Mouse (Mus musculus): ENCODE results near the gene Rps11. TPM values are rescaled to one million over a fixed set of nuclear protein-coding genes. Genes with fewer than 3 reads are reported as not detected.
A peak's percentile ranks its signal among the peaks of the same experiment; 100 is the strongest.

Rps11 gene
- polyA plus RNA-seq, 1 experiment, result 325 TPM

DNA sequence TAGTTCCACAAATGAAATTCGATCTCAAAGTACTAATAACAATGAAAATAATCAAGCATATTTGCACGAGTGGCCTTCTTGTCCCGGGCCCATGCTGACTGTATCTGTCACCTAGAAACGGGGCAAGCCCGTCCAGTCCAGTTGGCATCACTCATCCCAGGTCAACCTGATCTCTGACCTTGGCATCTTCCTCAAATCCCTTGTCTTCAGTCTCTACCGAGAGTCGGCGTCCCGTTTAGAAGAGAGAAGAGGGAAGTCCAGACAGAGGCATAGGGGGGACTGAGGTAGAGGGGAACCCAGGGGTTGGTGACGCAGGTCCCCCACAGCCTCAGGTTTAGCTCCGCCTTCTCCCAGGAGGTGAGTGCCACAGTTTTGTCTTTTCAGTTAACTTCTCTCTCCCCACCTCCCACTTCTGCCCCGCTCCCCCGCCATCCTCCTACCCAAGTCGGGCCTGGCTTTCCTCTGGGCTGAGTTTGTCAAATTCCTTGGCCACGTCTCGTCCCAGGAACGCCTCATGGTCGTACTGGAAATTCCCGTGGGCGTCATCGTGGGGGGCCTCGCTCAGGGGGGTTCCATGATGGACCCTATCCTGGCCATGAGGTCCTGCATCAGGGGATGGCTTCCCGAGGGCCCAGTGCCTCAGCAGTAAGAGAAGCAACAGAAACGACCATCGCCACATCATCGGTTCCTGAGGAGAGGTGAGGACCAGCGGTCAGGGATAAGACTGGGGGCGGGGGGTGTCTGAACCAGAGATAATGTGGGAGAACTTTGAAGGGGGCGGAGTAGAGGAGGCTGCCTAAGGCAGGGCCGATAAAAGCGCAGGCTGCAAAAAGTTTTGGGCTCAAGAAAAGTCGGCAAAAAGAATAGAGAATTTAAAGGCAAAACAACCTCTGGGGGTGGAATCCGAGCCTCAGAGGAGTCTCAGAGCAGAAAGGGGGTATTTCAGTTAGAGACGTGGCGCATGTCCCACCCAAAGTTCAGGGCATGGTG, 32.9 kb downstream of the Rps11 start:
- Histone ChIP-seq H3K4me1 (ENCODE audit: control insufficient read depth, insufficient read depth, insufficient read length) (peaks cover 2% of the 10 kb centered on the region), H3K4me3 (ENCODE audit: extremely low read depth, insufficient read depth, insufficient read length) (peak overlapping the region; percentile 38; the same call in 1 of the 2 replicates), H3K36me3 (ENCODE audit: control insufficient read depth, insufficient read depth, low read length) (no peaks in the 10 kb centered on the region; the same call in 1 of the 2 replicates), H3K27ac (ENCODE audit: insufficient read depth, low read length) (peak overlapping the region; percentile 23), H3K27me3 (ENCODE audit: control insufficient read depth, insufficient read depth, low read length) (no peaks in the 10 kb centered on the region)
- WGBS, result 12% methylated on average over 35 of the region's 35 CpGs
- DNase-seq (ENCODE audit: low read depth in 1 of 2, low spot score in 2 of 2), result no peak
- no peak for TF ChIP-seq CTCF (IDR thresholded peaks at IDR 0.05; ENCODE audit: extremely low read depth, insufficient read depth, insufficient read length, insufficient replicate concordance)
- TF ChIP-seq POLR2A (IDR thresholded peaks at IDR 0.05; ENCODE audit: low read depth, low read length), result no peak

DNA sequence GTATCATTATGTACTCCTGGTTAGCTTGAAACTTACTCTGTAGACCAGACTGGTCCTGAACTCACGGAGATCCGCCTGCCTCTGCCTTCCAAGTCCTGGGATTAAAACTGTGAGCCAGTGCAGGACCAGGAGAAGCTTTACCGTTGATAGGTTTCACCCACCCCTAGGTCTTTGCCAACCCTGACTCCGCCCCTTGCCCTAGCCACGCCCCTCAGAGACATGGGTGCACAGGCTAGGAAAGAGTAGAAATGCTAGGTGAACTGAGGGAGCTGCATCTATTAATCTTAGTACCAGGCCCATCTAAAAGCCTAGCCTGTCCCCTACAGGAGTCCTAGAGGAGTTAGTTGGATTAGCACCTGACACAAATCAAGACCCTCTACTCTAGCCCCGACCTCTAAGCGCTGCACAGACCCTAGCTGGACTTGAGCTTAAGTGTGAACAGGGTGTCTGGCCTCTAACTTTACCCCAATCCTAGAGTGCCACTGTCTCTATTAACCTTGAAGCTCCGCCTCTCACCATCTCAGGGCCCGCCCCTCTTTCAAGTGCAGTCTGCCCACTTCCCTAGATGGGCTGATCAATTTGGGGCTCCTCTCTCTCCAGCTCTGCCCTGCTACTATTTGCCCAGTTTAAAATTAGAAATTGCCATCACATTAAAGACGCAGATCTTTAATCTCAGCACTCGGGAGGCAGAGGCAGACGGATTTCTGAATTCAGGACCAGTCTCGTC, 33.8 kb downstream of the Rps11 start:
- Histone ChIP-seq H3K4me1 (ENCODE audit: control insufficient read depth, insufficient read depth, insufficient read length) (peaks cover 2% of the 10 kb centered on the region), H3K4me3 (ENCODE audit: extremely low read depth, insufficient read depth, insufficient read length) (no peak overlapping the region), H3K27ac (ENCODE audit: insufficient read depth, low read length) (0 out of 2 replicates have a peak overlapping the region, but pooled peaks have one; percentile 6), H3K27me3 (ENCODE audit: control insufficient read depth, insufficient read depth, low read length) (no peaks in the 10 kb centered on the region), H3K36me3 (ENCODE audit: control insufficient read depth, insufficient read depth, low read length) (no peaks in the 10 kb centered on the region)
- DNase-seq (ENCODE audit: low read depth in 1 of 2, low spot score in 2 of 2), result no peak
- 63% methylated on average over 13 of the region's 13 CpGs for WGBS
- TF ChIP-seq CTCF (IDR thresholded peaks at IDR 0.05; ENCODE audit: extremely low read depth, insufficient read depth, insufficient read length, insufficient replicate concordance) (no peak), POLR2A (IDR thresholded peaks at IDR 0.05; ENCODE audit: low read depth, low read length) (no peak)

DNA sequence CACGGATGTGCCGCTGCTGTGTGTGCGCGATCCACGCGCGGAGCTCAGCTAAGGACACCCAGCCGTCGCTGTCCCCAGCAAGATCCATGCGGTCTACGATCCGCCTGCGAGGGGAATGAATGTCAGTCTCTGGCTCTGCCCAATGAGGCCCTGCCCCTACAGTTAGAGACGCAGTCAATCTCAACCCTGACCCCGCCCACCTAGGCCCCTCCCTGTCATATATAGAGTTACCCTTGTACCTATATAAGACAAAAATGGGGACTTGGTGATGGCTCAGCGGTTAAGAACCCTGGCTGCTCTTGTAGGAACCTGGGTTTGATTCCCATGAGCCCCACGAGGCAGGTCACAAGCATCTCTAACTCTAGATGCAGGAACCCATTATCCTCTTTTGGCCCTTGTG, 35.6 kb downstream of the Rps11 start:
- no peak for TF ChIP-seq POLR2A (IDR thresholded peaks at IDR 0.05; ENCODE audit: low read depth, low read length)
- no peak for TF ChIP-seq CTCF (IDR thresholded peaks at IDR 0.05; ENCODE audit: extremely low read depth, insufficient read depth, insufficient read length, insufficient replicate concordance)
- H3K27me3 ChIP-seq (ENCODE audit: control insufficient read depth, insufficient read depth, low read length), result no peaks in the 10 kb centered on the region
- H3K36me3 ChIP-seq (ENCODE audit: control insufficient read depth, insufficient read depth, low read length), result no peaks in the 10 kb centered on the region
- H3K4me1 ChIP-seq (ENCODE audit: control insufficient read depth, insufficient read depth, insufficient read length), result peaks cover 4% of the 10 kb centered on the region
- no peak overlapping the region for H3K27ac ChIP-seq (ENCODE audit: insufficient read depth, low read length)
- DNase-seq (ENCODE audit: low read depth in 1 of 2, low spot score in 2 of 2), result no peak
- 95% methylated on average over 17 of the region's 17 CpGs for WGBS
- H3K4me3 ChIP-seq (ENCODE audit: extremely low read depth, insufficient read depth, insufficient read length), result no peak overlapping the region

GRCm38 (mm10) chr7:45086084-45086483, 38.2 kb downstream of the Rps11 start:
- no peaks in the 10 kb centered on the region for H3K27me3 ChIP-seq (ENCODE audit: control insufficient read depth, insufficient read depth, low read length)
- no peaks in the 10 kb centered on the region for H3K36me3 ChIP-seq (ENCODE audit: control insufficient read depth, insufficient read depth, low read length)
- H3K4me1 ChIP-seq (ENCODE audit: control insufficient read depth, insufficient read depth, insufficient read length), result peaks cover 12% of the 10 kb centered on the region
- no peak for DNase-seq (ENCODE audit: low read depth in 1 of 2, low spot score in 2 of 2)
- H3K27ac ChIP-seq (ENCODE audit: insufficient read depth, low read length), result no peak overlapping the region
- TF ChIP-seq POLR2A (IDR thresholded peaks at IDR 0.05; ENCODE audit: low read depth, low read length), result no peak
- no peak for TF ChIP-seq CTCF (IDR thresholded peaks at IDR 0.05; ENCODE audit: extremely low read depth, insufficient read depth, insufficient read length, insufficient replicate concordance)
- no peak overlapping the region for H3K4me3 ChIP-seq (ENCODE audit: extremely low read depth, insufficient read depth, insufficient read length)
- WGBS, result 83% methylated on average over 4 of the region's 4 CpGs

GRCm38 (mm10) chr7:45083300-45083890, 40.8 kb downstream of the Rps11 start:
- H3K4me1 ChIP-seq (ENCODE audit: control insufficient read depth, insufficient read depth, insufficient read length), result peaks cover 12% of the 10 kb centered on the region
- H3K36me3 ChIP-seq (ENCODE audit: control insufficient read depth, insufficient read depth, low read length), result no peaks in the 10 kb centered on the region
- H3K27me3 ChIP-seq (ENCODE audit: control insufficient read depth, insufficient read depth, low read length), result no peaks in the 10 kb centered on the region
- TF ChIP-seq CTCF (IDR thresholded peaks at IDR 0.05; ENCODE audit: extremely low read depth, insufficient read depth, insufficient read length, insufficient replicate concordance) (no peak), POLR2A (IDR thresholded peaks at IDR 0.05; ENCODE audit: low read depth, low read length) (no peak)
- peak overlapping the region; percentile 67 for H3K4me3 ChIP-seq (ENCODE audit: extremely low read depth, insufficient read depth, insufficient read length)
- DNase-seq (ENCODE audit: low read depth in 1 of 2, low spot score in 2 of 2), result no peak
- WGBS, result 42% methylated on average over 22 of the region's 22 CpGs
- H3K27ac ChIP-seq (ENCODE audit: insufficient read depth, low read length), result peak overlapping the region; percentile 96
